Mouse (Mus musculus) liver, postnatal 0 days (tissue): ENCODE data around the gene Tes3-ps. TPM values are rescaled to one million over a fixed set of nuclear protein-coding genes. Genes with fewer than 3 reads are reported as not detected.
A peak's percentile ranks its signal among the peaks of the same experiment; 100 is the strongest.

Experiments used
- ATAC-seq: fragments of 200-750 bp; cut with Nextera tagmentation; 2 replicates; pipeline ENCODE4 v1.8.0; 2017; ENCODE audit warnings: mild to moderate bottlenecking, moderate library complexity
- DNase-seq: peaks from one replicate; pipeline ENCODE4 v3.0.0-alpha.2; 2016
- H3K27ac ChIP-seq: fragments of 300-500 bp; sonication (generic); 2 replicates; pipeline ENCODE4 v1.5.1; 2014; ENCODE audit warnings: antibody characterized with exemption, moderate library complexity, mild to moderate bottlenecking, low read depth
- H3K27me3 ChIP-seq: fragments of 300-500 bp; sonication (generic); 2 replicates; pipeline ENCODE4 v1.6.1; 2014; ENCODE audit warnings: low read length, control low read depth, mixed read lengths; ENCODE audit not compliant: insufficient read depth
- H3K36me3 ChIP-seq: fragments of 300-500 bp; sonication (generic); replicated peaks from 2 replicates; pipeline ENCODE4 v1.6.1; 2014; ENCODE audit warnings: mild to moderate bottlenecking, control low read depth, low read length, moderate library complexity, mixed read lengths; ENCODE audit not compliant: insufficient read depth
- H3K4me1 ChIP-seq: fragments of 300-500 bp; sonication (generic); 2 replicates; pipeline ENCODE4 v1.6.1; 2014; ENCODE audit warnings: antibody characterized with exemption, mild to moderate bottlenecking, control low read depth; ENCODE audit not compliant: insufficient read depth
- H3K4me2 ChIP-seq: fragments of 300-500 bp; sonication (generic); 2 replicates; pipeline ENCODE4 v1.6.1; 2014; ENCODE audit warnings: low read depth, mild to moderate bottlenecking, low read length, moderate library complexity, mixed read lengths
- H3K4me3 ChIP-seq: fragments of 300-500 bp; sonication (generic); 2 replicates; pipeline ENCODE4 v1.5.1; 2014; ENCODE audit warnings: low read depth, low read length
- H3K9ac ChIP-seq: fragments of 300-500 bp; sonication (generic); replicated peaks from 2 replicates; pipeline ENCODE4 v1.6.1; 2014; ENCODE audit warnings: mild to moderate bottlenecking, moderate library complexity
- H3K9me3 ChIP-seq: fragments of 300-500 bp; sonication (generic); 2 replicates; pipeline ENCODE4 v1.6.1; 2016; ENCODE audit warnings: mild to moderate bottlenecking, control low read depth, low read length, mixed read lengths
- CTCF ChIP-seq: sonication (generic); IDR thresholded peaks from 2 replicates; pipeline ENCODE4 v1.5.1; 2016; ENCODE audit warnings: antibody characterized with exemption, low read depth
- EP300 ChIP-seq: IDR thresholded peaks from 2 replicates; pipeline ENCODE4 v1.6.1; 2016; ENCODE audit warnings: antibody characterized with exemption, low read depth, mild to moderate bottlenecking
- WGBS: fragments of 180-500 bp; shearing (Covaris S2); extraction: QIAGEN DNeasy Blood & Tissue Kit; methylation state at CpG from one replicate; pipeline ENCODE4 v1.1.7; 2014; ENCODE audit not compliant: insufficient replicate concordance; 5-methylcytosine and 5-hydroxymethylcytosine counted together
- polyA plus RNA-seq: library from polyadenylated mRNA; unstranded; fragments of >200 nt; fragmentation: Nextera tagmentation; extraction: Ambion mirVana; gene quantifications from 2 replicates; pipeline ENCODE4 v1.2.1, GENCODE M21; 2015

The Tes3-ps gene
- polyA plus RNA-seq, 1 experiment from 2014 or later, result 0.47 TPM

DNA sequence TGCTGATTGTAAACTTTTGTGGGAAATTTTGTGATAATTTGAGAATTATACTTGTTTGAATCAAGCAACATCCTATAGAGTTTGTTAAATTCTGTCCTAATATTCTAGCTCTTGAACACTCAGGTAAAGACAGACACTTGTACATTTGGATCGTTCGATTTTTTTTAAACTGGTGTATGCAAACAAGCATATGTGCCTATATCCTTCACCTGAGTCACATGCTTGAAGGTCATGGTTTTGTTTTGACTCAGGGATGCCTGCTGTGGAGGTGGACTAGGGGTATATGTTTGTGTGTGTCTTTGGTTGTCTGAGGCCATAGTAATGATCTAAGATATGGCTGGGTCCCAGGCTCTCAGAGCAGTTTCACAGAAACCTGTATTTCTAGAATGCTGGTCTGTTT, 30.2 kb upstream of the Tes3-ps start:
- Histone ChIP-seq H3K4me1 (no peaks in the 10 kb centered on the region), H3K4me3 (no peak overlapping the region), H3K4me2 (no peak overlapping the region), H3K9ac (no peak overlapping the region), H3K27me3 (no peaks in the 10 kb centered on the region), H3K27ac (no peak overlapping the region), H3K9me3 (no peaks in the 10 kb centered on the region), H3K36me3 (peaks cover 36% of the 10 kb centered on the region)
- DNase-seq (no peak), ATAC-seq (no peak)
- no peak for TF ChIP-seq CTCF
- no peak for TF ChIP-seq EP300
- 94% methylated on average over 2 of the region's 2 CpGs for WGBS

- no peak for TF ChIP-seq EP300
- TF ChIP-seq CTCF, result no peak
- H3K27me3 ChIP-seq, result no peaks in the 10 kb centered on the region
- peaks cover 32% of the 10 kb centered on the region for H3K36me3 ChIP-seq
- no peak overlapping the region for H3K27ac ChIP-seq
- peak; percentile 8 for DNase-seq
- H3K4me2 ChIP-seq, result no peak overlapping the region
- no peak overlapping the region for H3K9ac ChIP-seq
- H3K4me3 ChIP-seq, result no peak overlapping the region
- peak; percentile 25; the same call in 1 of the 2 replicates for ATAC-seq
- WGBS, result 70% methylated on average over 4 of the region's 4 CpGs
- H3K4me1 ChIP-seq, result no peaks in the 10 kb centered on the region
- no peaks in the 10 kb centered on the region for H3K9me3 ChIP-seq
Observed at GRCm38 (mm10) chr13:49465875-49466274, 27.2 kb upstream of the Tes3-ps start.

DNA sequence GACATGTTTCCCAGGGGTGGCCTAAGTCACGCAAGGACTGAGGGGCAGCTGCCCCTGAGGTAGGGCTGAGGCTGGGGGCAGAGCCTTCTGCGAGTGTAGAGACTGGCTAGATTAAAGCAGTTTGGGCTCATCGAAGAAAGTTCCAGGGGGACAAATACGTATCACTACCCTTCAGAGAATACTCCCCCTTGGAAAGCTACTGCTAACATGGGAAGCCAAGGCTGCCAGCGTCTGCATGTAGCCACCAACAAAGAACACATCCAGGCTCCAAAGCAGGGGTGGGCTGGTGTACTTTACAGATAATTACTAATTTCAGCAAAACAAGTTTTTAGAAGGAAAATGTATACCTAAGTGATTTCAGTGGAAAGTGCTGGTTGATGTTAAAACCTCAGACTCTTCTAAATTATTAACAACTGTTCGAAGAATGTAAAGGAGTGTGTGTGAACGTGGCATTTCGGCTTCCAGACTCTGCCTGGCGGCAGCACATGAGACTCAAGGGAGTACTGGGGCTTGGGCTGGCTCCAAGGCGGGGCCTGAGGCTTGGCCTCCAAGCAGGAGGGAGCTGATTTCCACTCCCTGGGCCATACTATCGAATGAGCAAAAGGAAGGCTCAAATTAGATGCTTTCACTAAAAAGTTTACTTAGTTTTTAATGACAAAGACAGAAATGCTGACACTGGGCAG, 26.6 kb upstream of the Tes3-ps start:
- peaks cover 30% of the 10 kb centered on the region for H3K36me3 ChIP-seq
- no peak overlapping the region for H3K4me2 ChIP-seq
- no peaks in the 10 kb centered on the region for H3K27me3 ChIP-seq
- WGBS, result 76% methylated on average over 11 of the region's 11 CpGs
- H3K4me3 ChIP-seq, result no peak overlapping the region
- no peak for TF ChIP-seq CTCF
- TF ChIP-seq EP300, result no peak
- no peak overlapping the region for H3K27ac ChIP-seq
- H3K9me3 ChIP-seq, result no peaks in the 10 kb centered on the region
- ATAC-seq (no peak), DNase-seq (peak; percentile 11)
- H3K9ac ChIP-seq, result no peak overlapping the region
- no peaks in the 10 kb centered on the region for H3K4me1 ChIP-seq

- Histone ChIP-seq H3K4me3 (no peak overlapping the region), H3K9ac (no peak overlapping the region), H3K27ac (no peak overlapping the region), H3K4me2 (no peak overlapping the region), H3K27me3 (no peaks in the 10 kb centered on the region), H3K36me3 (peaks cover 21% of the 10 kb centered on the region), H3K4me1 (no peaks in the 10 kb centered on the region), H3K9me3 (no peaks in the 10 kb centered on the region)
- 64% methylated on average over 2 of the region's 2 CpGs for WGBS
- DNase-seq, result no peak
- TF ChIP-seq CTCF, result no peak
- TF ChIP-seq EP300, result no peak
- no peak for ATAC-seq
Observed at GRCm38 (mm10) chr13:49467585-49467984, 25.5 kb upstream of the Tes3-ps start.

DNA sequence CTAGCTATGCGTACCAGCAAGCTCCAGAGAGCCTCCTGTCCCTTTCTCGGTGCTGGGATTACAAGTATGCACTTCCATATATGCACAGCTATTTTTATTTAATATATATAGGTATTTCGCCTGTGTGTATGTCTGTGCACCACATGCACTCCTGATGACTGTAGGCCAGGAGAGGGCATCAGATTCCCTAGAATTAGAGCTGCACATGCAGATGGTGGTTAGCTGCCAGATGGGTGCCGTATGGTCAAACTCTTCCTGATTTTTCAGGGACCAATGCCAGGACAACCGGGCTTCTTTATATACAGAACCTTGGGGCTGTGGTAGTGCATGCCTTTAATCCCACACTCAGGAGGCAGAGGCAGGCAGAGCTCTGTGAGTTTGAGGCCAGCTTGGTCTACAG, 24.1 kb upstream of the Tes3-ps start:
- ATAC-seq, result no peak
- H3K27me3 ChIP-seq, result no peaks in the 10 kb centered on the region
- TF ChIP-seq CTCF (no peak), EP300 (no peak)
- H3K27ac ChIP-seq, result no peak overlapping the region
- no peaks in the 10 kb centered on the region for H3K9me3 ChIP-seq
- H3K36me3 ChIP-seq, result peaks cover 13% of the 10 kb centered on the region
- no peak overlapping the region for H3K4me2 ChIP-seq
- no peak for DNase-seq
- no peak overlapping the region for H3K9ac ChIP-seq
- H3K4me3 ChIP-seq, result no peak overlapping the region
- no peaks in the 10 kb centered on the region for H3K4me1 ChIP-seq
- WGBS, result 81% methylated on average over 5 of the region's 5 CpGs

DNA sequence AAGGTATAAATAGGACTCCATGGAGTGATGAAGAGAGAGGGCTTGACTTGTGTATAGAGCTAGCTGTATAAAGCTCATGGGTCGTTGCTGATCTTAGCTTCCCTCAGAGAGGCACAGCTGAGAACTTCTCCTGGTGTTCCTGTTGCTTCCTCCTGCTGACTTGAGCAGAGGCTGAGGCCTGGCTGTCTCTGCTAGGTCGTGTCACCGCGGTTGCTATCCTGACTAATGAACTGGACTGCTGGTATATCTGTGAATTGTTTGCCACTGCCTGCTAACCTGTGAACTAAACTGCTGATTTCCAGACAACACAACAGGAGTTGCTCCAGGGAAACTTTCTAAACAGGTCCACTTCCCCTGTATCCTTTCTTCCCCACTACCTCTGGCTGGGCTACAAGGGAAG, 22.8 kb upstream of the Tes3-ps start:
- TF ChIP-seq CTCF, result no peak
- no peak for TF ChIP-seq EP300
- Histone ChIP-seq H3K4me1 (no peaks in the 10 kb centered on the region), H3K27ac (no peak overlapping the region), H3K4me3 (no peak overlapping the region), H3K9me3 (no peaks in the 10 kb centered on the region), H3K9ac (no peak overlapping the region), H3K36me3 (peaks cover 2% of the 10 kb centered on the region; the same call in 1 of the 2 replicates), H3K27me3 (no peaks in the 10 kb centered on the region), H3K4me2 (no peak overlapping the region)
- DNase-seq (no peak), ATAC-seq (no peak)
- 66% methylated on average over 4 of the region's 4 CpGs for WGBS
